Mouse (Mus musculus) lung, adult 18-20 months (tissue): ENCODE measurements around the gene Hoxd4.

ENCODE experiments used
- DNase-seq, 2 experiments: peaks; one replicate each; pipeline ENCODE4 v3.0.0; 2022; ENCODE audit warnings: mixed read lengths in 2 of 2

Gene Hoxd4

GRCm38 (mm10) chr2:74747661-74748141 lies 36.0 kb downstream of the Hoxd4 start:
- no peak for DNase-seq

- no peak for DNase-seq
Measured at GRCm38 (mm10) chr2:74748436-74748995, 36.8 kb downstream of the Hoxd4 start.

- DNase-seq = no peak
Measured at GRCm38 (mm10) chr2:74749337-74750121, 37.8 kb downstream of the Hoxd4 start.

DNA sequence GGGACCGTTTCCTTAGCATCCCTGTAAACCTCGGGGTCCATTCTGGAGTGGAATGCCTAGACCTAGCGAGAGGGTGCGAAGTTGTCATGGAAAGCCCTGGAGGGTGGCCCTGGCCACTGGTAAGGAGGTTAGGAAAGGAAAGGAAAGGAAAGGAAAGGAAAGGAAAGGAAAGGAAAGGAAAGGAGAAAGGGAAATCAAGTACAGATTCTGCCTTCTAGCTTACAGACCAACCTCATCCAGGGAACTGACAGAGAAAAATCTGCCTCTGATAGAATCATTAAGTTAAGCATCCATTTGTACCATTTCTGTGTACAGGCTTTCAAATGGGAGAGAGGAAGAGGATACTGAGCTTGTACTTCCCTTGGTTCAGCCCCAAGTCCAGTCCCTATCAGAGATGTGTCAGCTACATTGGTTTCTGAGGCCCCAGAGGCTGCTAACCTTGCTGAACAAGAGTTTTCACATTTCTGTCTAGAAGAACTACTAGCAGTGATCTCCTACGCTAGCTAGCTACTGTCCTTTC lies 39.1 kb downstream of the Hoxd4 start:
- DNase-seq = no peak

GRCm38 (mm10) chr2:74751861-74752260 lies 40.1 kb downstream of the Hoxd4 start:
- DNase-seq = no peak

GRCm38 (mm10) chr2:74752431-74753174 lies 40.9 kb downstream of the Hoxd4 start:
- DNase-seq = no peak

- no peak for DNase-seq
Measured at GRCm38 (mm10) chr2:74753175-74753523, 41.4 kb downstream of the Hoxd4 start.

- no peak for DNase-seq
Measured at GRCm38 (mm10) chr2:74753711-74754110, 42.0 kb downstream of the Hoxd4 start.

DNA sequence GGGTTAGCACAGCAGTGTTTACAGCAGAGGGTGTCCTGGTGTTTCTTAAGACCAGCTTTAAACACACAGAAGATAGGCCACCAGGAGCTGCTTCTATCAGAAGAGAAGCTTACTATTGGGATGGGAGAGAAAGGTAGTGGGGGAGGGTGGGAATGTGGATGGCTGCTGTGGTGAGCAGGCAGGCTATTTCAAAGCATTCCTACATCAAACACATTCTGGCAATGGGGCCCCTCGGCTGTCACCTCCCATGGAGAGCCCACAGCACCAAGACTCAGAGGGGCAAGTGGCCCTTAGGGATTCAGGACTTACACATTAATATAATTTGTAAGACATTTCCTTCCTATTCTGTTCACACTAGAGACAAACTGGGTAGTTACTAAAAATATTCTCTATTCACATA lies 48.4 kb downstream of the Hoxd4 start:
- no peak for DNase-seq

DNA sequence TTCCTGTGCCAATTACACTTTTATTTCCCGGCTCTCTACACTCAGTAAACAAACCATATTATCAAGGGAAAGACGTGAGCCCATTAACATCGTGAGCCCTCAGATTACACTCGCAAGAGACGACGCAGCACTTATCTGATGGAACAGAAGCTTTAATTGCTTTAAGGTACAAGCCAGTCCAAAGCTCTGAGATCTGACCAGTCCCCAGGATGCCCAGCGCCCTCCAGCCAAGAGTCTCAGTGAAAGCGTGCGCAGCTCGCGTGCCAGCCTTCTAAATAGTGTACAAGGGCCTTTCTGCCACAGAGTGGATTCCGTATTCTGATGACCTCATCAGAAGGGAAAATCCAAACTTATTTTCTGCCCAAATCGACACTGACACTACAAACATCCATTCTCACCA lies 50.2 kb downstream of the Hoxd4 start:
- DNase-seq = no peak

GRCm38 (mm10) chr2:74762522-74763244 lies 51.0 kb downstream of the Hoxd4 start, which contains the start of gene Hoxd1:
Gene Hoxd1 (plus strand): TSS chr2:74762980.
- peak in 1 of 2 experiments; percentile 12 for DNase-seq

DNA sequence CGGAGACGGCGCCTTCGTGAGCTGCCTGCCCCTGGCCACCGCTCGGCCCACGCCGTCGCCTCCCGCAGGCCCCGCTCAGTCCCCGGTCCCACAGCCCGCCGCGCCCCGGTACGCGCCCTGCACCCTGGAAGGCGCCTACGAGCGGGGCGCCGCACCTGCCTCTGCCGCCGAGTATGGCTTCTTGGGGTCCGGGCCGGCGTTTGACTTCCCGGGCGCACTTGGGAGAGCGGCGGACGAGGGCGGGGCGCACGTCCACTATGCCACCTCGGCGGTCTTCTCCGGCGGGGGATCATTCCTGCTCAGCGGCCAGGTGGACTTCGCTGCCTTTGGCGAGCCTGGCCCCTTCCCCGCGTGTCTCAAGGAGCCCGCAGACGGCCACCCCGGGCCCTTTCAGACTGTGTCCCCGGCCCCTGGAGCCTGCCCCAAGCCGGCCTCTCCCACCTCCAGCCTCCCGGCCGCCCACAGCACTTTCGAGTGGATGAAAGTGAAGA lies 51.6 kb downstream of the Hoxd4 start:
- no peak for DNase-seq

DNA sequence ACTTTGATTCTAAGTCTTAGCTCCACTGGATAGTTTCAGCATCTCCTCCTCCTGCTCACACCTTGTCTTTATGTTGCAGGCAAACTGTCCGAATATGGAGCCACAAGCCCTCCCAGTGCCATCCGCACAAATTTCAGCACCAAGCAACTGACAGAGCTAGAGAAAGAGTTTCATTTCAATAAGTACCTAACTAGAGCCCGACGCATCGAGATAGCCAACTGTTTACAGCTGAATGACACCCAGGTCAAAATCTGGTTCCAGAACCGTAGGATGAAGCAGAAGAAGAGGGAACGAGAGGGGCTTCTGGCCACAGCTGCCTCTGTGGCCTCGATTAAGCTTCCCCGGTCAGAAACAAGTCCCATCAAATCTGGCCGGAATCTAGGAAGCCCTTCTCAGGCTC lies 52.2 kb downstream of the Hoxd4 start:
- no peak for DNase-seq

DNA sequence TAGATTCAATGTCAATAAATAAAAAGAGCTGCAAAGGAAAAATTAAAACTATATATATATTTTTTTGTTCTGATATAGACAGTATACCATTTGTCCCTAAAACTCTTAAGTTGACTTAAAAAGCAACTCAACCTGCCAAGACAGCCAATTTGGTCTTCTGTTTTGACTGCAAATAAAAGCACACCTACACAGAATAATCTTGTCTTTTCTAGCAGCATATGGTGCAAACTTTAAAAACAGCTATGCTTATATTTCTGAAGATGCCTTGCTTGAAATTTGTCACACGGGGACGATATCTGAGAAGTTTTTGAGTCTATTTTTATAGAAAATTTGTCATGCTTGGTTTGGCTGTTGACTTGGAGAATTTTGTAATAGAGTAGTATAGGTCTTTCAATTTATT lies 62.6 kb downstream of the Hoxd4 start:
- DNase-seq = no peak

DNA sequence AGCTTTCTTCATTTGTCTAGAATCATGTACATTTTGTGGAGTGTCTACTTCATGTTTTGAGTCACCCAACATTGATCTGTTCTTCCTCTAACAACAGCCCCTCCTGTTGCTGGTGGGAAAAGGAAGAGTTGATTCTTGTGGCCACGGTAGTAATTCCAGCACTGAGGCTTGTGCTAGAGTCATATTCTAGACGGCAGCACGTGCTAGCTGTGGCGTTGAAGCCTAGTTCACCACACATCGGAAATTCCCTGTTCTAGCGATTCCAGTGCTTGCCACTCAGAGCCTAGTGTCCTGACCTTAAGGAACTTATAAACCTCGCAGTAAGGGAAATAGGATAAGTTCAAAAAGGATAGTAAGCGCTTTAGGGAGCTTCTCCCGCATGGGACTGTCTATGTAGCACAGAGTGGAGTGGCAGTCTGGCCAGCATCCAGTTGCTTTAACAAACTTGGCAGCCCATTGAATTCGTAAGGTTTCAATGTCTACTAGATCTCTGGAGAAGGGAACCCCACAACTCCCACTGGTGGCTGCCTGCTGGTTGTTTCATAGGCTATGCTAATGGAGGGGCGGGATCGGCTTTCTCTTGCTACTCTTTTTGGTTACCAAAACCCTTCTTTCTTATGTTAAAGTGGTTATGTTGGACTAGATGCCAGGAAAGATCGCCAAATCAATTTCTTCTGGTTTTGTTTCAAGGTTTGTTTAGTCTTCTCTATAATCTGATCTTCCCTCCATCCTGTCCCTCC lies 66.0 kb downstream of the Hoxd4 start:
- DNase-seq = no peak
